Comparison of ENCODE assay signal across 8 mouse cellular contexts in the genomic region with DNA sequence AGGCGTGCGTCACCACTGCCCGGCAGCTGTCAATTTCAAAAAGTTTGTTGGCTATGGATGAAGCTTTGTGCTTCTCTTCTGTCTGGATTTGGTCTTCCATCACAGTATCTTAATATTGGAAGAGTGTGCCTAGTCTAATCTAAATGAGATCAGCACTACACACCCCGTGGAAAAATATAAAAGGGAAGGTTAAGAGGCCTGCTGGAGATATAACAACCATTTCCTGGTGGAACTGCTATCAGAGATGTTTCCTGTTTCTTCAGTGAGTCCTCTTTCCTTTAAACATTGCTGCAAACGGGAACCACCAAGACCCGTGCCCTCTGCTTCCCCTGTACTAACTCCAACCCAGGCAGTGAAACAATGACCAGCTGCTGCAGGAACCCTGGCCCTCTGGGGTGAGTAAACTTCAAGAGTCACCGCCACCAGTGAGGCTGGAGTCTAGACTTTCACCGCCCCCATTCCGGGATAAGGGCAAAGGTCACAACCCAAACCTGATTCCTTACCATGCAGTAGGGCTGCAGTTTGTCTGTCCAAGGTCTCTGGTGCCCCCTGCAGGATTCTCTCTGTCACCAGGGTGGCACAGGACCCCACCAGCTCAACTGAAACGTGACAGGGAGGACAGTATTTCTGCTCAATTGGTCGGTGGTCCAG. TPM values are rescaled to one million over a fixed set of nuclear protein-coding genes. Genes with fewer than 3 reads are reported as not detected.
DNase-seq lines count a peak whose midpoint lies in the region; ATAC-seq and TF ChIP-seq lines count a peak whose summit lies in the region.

No protein-coding gene starts in this region.

- no peaks in the 10 kb centered on the region for H3K27me3 ChIP-seq in liver, adult 2 months (ENCODE audit: control insufficient read depth, insufficient read depth, low read length)

- DNase-seq in 3T3-L1 (ENCODE audit: low read depth, low spot score), result peak; percentile 71
- peak; percentile 64 for DNase-seq in brain, adult 2 months (ENCODE audit: low read depth, low spot score)
- DNase-seq in gastrocnemius, postnatal 25 days, result peak; percentile 62
- DNase-seq in kidney, adult 18-20 months, result peak; percentile 87
- DNase-seq in liver, adult 2 months (ENCODE audit: extremely low read depth, low read depth, low spot score), result peak; percentile 87
- peak; percentile 86 for DNase-seq in thymus, postnatal 14 days

- peak overlapping the region; percentile 22 for H3K9ac ChIP-seq in liver, adult 2 months (ENCODE audit: low read depth, low read length)

- WGBS in liver, adult 2 months, result 30% methylated on average over 11 of the region's 11 CpGs

- TF ChIP-seq CTCF in liver, adult 2 months (IDR thresholded peaks at IDR 0.05; ENCODE audit: low read depth, low read length), result peak; percentile 87

- peaks cover 10% of the 10 kb centered on the region for H3K4me1 ChIP-seq in liver, adult 2 months (ENCODE audit: control insufficient read depth, insufficient read depth, low read length)

- peak overlapping the region; percentile 48 for H3K27ac ChIP-seq in liver, adult 2 months (replicated peaks; ENCODE audit: insufficient read depth, low read depth, low read length)

- TF ChIP-seq POLR2A in liver, adult 2 months (IDR thresholded peaks at IDR 0.05; ENCODE audit: extremely low read depth, insufficient read depth, low read length), result no peak

- H3K4me3 ChIP-seq in liver, adult 2 months (ENCODE audit: insufficient read depth, low read depth, low read length), result no peak overlapping the region

- H3K36me3 ChIP-seq in liver, adult 2 months (ENCODE audit: control insufficient read depth, insufficient read depth, low read length), result peaks cover 29% of the 10 kb centered on the region

- H3K79me2 ChIP-seq in liver, adult 2 months (ENCODE audit: control insufficient read depth, insufficient read depth, low read length), result no peaks in the 10 kb centered on the region

- ATAC-seq in CD4-positive, CD25-positive, alpha-beta regulatory T cell, adult 4 months, result peak; percentile 80
- ATAC-seq in neutrophil, adult 5-6 weeks (ENCODE audit: extremely low read depth, insufficient number of reproducible peaks, low FRiP score, poor library complexity, severe bottlenecking), result peak; percentile 79

RNA-seq across cellular contexts. Expression of gene Bnipl, which starts 12.2 kb away (rescaled TPM):
- polyA plus RNA-seq in CD4-positive, CD25-positive, alpha-beta regulatory T cell, adult 4 months (2017; shearing (Covaris generic)), result not detected
- not detected for total RNA-seq in gastrocnemius, postnatal 25 days (2021)
- 0.07 TPM in 1 of 2 replicates, not detected in the other for total RNA-seq in liver, adult 2 months (2014; rRNA removed)
- polyA plus RNA-seq in liver, adult 2 months (2012; rRNA removed), result 0.16 TPM in 1 of 2 replicates, not detected in the other
- not detected in 2 replicates for total RNA-seq in neutrophil, adult 5-6 weeks (2017)

RNA-seq across cellular contexts. Expression of gene Mindy1, which starts 17.9 kb away (rescaled TPM):
- polyA plus RNA-seq in CD4-positive, CD25-positive, alpha-beta regulatory T cell, adult 4 months (2017; shearing (Covaris generic)), result 10 to 100 TPM; 22.1 to 25.3 TPM
- total RNA-seq in gastrocnemius, postnatal 25 days (2021), result 10 to 100 TPM; 19.9 to 22.8 TPM
- 56.6 and 63.6 TPM in 2 replicates for total RNA-seq in liver, adult 2 months (2014; rRNA removed)
- polyA plus RNA-seq in liver, adult 2 months (2012; rRNA removed), result 122 and 137 TPM in 2 replicates
- total RNA-seq in neutrophil, adult 5-6 weeks (2017), result 107 and 116 TPM in 2 replicates

RNA-seq across cellular contexts. Expression of gene Prune1, which starts 18.7 kb away (rescaled TPM):
- polyA plus RNA-seq in CD4-positive, CD25-positive, alpha-beta regulatory T cell, adult 4 months (2017; shearing (Covaris generic)), result 10 to 100 TPM in 1 of 2 experiments, 1 to 10 TPM in 1; 6.3 to 10.1 TPM
- total RNA-seq in gastrocnemius, postnatal 25 days (2021), result 10 to 100 TPM; 36.5 to 38.3 TPM
- 7.6 and 7.8 TPM in 2 replicates for total RNA-seq in liver, adult 2 months (2014; rRNA removed)
- polyA plus RNA-seq in liver, adult 2 months (2012; rRNA removed), result 11.3 and 12.8 TPM in 2 replicates
- 12.0 and 13.3 TPM in 2 replicates for total RNA-seq in neutrophil, adult 5-6 weeks (2017)

RNA-seq across cellular contexts. Expression of gene Gm128, which starts 21.8 kb away (rescaled TPM):
- polyA plus RNA-seq in CD4-positive, CD25-positive, alpha-beta regulatory T cell, adult 4 months (2017; shearing (Covaris generic)), result 1 to 10 TPM in 1 of 2 experiments, under 1 TPM in 1; 0.65 to 1.1 TPM
- total RNA-seq in gastrocnemius, postnatal 25 days (2021), result not detected
- total RNA-seq in liver, adult 2 months (2014; rRNA removed), result 0.09 TPM in 1 of 2 replicates, not detected in the other
- polyA plus RNA-seq in liver, adult 2 months (2012; rRNA removed), result 0.06 TPM in 1 of 2 replicates, not detected in the other
- not detected in 2 replicates for total RNA-seq in neutrophil, adult 5-6 weeks (2017)

RNA-seq across cellular contexts. Expression of gene Mllt11, which starts 31.2 kb away (rescaled TPM):
- polyA plus RNA-seq in CD4-positive, CD25-positive, alpha-beta regulatory T cell, adult 4 months (2017; shearing (Covaris generic)), result 10 to 100 TPM; 19.0 to 24.1 TPM
- 10 to 100 TPM; 34.4 to 42.4 TPM for total RNA-seq in gastrocnemius, postnatal 25 days (2021)
- total RNA-seq in liver, adult 2 months (2014; rRNA removed), result 0.81 and 0.83 TPM in 2 replicates
- 0.81 and 1.4 TPM in 2 replicates for polyA plus RNA-seq in liver, adult 2 months (2012; rRNA removed)
- total RNA-seq in neutrophil, adult 5-6 weeks (2017), result 14.1 and 16.3 TPM in 2 replicates
